In the genomic region with DNA sequence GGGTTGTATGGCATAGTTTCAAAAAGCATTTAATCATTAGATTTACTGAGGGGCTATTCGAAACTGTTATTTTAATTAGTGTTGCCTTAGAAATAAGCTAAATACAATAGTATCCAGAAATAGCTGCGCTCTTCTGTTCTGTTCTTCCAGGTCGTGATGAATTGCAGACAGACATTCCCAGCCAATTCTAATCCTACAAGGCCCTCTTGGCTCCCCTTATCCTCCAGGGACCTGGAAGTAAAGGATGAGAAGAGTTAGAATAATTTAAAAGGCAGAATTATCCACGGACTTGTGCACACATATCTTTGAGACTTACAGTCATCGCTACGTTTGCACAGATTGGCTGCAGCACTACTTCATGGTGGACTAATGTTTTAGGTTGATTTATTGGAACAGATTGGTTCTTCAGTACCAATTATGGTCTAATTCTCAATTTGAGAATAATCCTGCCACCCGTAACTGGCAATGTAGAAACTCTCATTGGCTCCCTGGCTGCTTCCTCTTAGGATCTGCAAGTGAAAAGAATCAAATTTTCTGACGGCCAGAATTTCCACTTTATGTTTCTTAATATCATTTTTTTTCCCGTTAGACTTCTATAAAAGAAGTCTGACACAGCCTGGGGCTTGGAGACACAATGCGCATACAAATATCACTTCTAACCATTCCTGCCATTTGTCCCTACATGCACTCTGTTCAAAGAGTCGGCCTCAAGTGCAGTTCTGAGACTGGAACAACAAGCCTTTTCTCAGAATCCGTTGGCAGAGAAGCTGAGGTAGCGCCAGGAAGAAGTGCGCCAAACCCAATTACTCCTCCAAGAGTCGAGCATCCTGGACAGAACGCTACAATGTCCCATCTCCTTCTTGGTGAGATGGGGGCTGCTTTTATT, we compare ENCODE assay signal across 13 mouse cellular contexts.
DNase-seq lines count a peak whose midpoint lies in the region; ATAC-seq lines count a peak whose summit lies in the region.
"Had no signal": no experiment of that assay in that cellular context is flagged by ENCODE, and none has a peak within 500 bp of the region (broad histone marks: within the 10 kb centered on the region; RNA-seq: fewer than 3 reads in every experiment).

No protein-coding gene starts in this region.

- 0 out of 2 replicates have a peak, but pooled peaks cover 9% of the 10 kb centered on the region for H3K4me1 ChIP-seq in hindbrain, embryonic 15.5 days (replicated peaks)
- no peaks in the 10 kb centered on the region for H3K4me1 ChIP-seq in hindbrain, embryonic 13.5 days (replicated peaks)
- H3K4me1 ChIP-seq: heart, embryonic 13.5 days; limb, embryonic 13.5 days; neural tube, embryonic 12.5 days had no signal

- no peaks in the 10 kb centered on the region for H3K27me3 ChIP-seq in hindbrain, embryonic 15.5 days
- no peaks in the 10 kb centered on the region for H3K27me3 ChIP-seq in hindbrain, embryonic 13.5 days
- H3K27me3 ChIP-seq: heart, embryonic 13.5 days; limb, embryonic 13.5 days; neural tube, embryonic 12.5 days had no signal

- no peak overlapping the region for H3K9ac ChIP-seq in hindbrain, embryonic 15.5 days
- no peak overlapping the region for H3K9ac ChIP-seq in hindbrain, embryonic 13.5 days
- H3K9ac ChIP-seq: heart, embryonic 13.5 days; limb, embryonic 13.5 days; neural tube, embryonic 12.5 days had no signal

- no peak overlapping the region for H3K4me3 ChIP-seq in hindbrain, embryonic 15.5 days
- H3K4me3 ChIP-seq in hindbrain, embryonic 13.5 days: no peak overlapping the region
- H3K4me3 ChIP-seq: gastrocnemius, adult 2 months; heart, embryonic 13.5 days; limb, embryonic 13.5 days; neural tube, embryonic 12.5 days had no signal

- ATAC-seq in hindbrain, embryonic 15.5 days (ENCODE audit: low FRiP score, low read depth): no peak
- no peak for ATAC-seq in hindbrain, embryonic 13.5 days (ENCODE audit: low FRiP score)

- H3K27ac ChIP-seq in hindbrain, embryonic 15.5 days (replicated peaks): 0 out of 2 replicates have a peak overlapping the region, but pooled peaks have one; percentile 38
- no peak overlapping the region; the same call in 1 of the 2 replicates for H3K27ac ChIP-seq in hindbrain, embryonic 13.5 days
- H3K27ac ChIP-seq: gastrocnemius, adult 2 months; heart, embryonic 13.5 days; limb, embryonic 13.5 days; neural tube, embryonic 12.5 days had no signal

- DNase-seq in right cerebral cortex, postnatal 10 days (ENCODE audit: low spot score in 2 of 2): peak; percentile 68 to 76
- DNase-seq in right cerebral cortex, postnatal 25 days: no peak
- DNase-seq in layer of hippocampus, adult 8-10 months (ENCODE audit: low spot score in 2 of 2): peak; percentile 21 to 45
- no peak for DNase-seq in kidney, adult 8-10 months
- DNase-seq in urinary bladder, postnatal 10 days (ENCODE audit: low spot score): no peak
- DNase-seq: adrenal gland, adult 8-10 months; gastrocnemius, adult 2 months; lung, adult 18-20 months had no signal

- H3K36me3 ChIP-seq in hindbrain, embryonic 15.5 days: no peaks in the 10 kb centered on the region
- no peaks in the 10 kb centered on the region for H3K36me3 ChIP-seq in hindbrain, embryonic 13.5 days
- H3K36me3 ChIP-seq: heart, embryonic 13.5 days; limb, embryonic 13.5 days; neural tube, embryonic 12.5 days had no signal

- 61% methylated on average over 16 of the region's 16 CpGs for WGBS in hindbrain, embryonic 15.5 days
- 76% methylated on average over 16 of the region's 16 CpGs for WGBS in hindbrain, embryonic 13.5 days

- no peaks in the 10 kb centered on the region for H3K9me3 ChIP-seq in hindbrain, embryonic 15.5 days
- H3K9me3 ChIP-seq in hindbrain, embryonic 13.5 days: no peaks in the 10 kb centered on the region
- H3K9me3 ChIP-seq: limb, embryonic 13.5 days; neural tube, embryonic 12.5 days had no signal

- no peak overlapping the region for H3K4me2 ChIP-seq in hindbrain, embryonic 15.5 days
- no peak overlapping the region for H3K4me2 ChIP-seq in hindbrain, embryonic 13.5 days
- H3K4me2 ChIP-seq: heart, embryonic 13.5 days; limb, embryonic 13.5 days; neural tube, embryonic 12.5 days had no signal

Comparison
In these comparisons a context has a peak if more than half of its experiments do, and no peak if none do; other contexts are left out.
1. DNase-seq: peak in right cerebral cortex, postnatal 10 days (2 of 2) and layer of hippocampus, adult 8-10 months (2 of 2); none in right cerebral cortex, postnatal 25 days (single experiment), kidney, adult 8-10 months (0 of 2) and urinary bladder, postnatal 10 days (single experiment).